Mouse (Mus musculus) adrenal gland, postnatal 36 days (tissue): Measurements from ENCODE around the gene Stoml2. TPM values are rescaled to one million over a fixed set of nuclear protein-coding genes. Genes with fewer than 3 reads are reported as not detected.

Experiments used
- DNase-seq, 2 experiments: peaks; one replicate each; pipeline ENCODE4 v3.0.0; 2021; ENCODE audit warnings: mixed read lengths in 1 of 2
- long read RNA-seq, 2 experiments: library from polyadenylated mRNA; stranded (forward); transcript quantifications; one replicate each; pipeline ENCODE4 v2.0.0; 2021; ENCODE audit warnings: borderline sequencing depth in 2 of 2
- total RNA-seq, 2 experiments: library from RNA; stranded (reverse); gene quantifications; 2 replicates each; pipeline ENCODE4 v1.2.3; 2021

Gene Stoml2
- 100 to 1,000 TPM; 191 to 261 TPM for total RNA-seq
- long read RNA-seq, experiment 1, transcript Stoml2-201 (10 exons, 1,874 nt) = major isoform, 272 of 339 reads
- long read RNA-seq, experiment 1, transcript Stoml2-206 (8 exons, 861 nt) = minor isoform, 9 of 339 reads
- long read RNA-seq, experiment 1, partial matches to known transcripts = 43 of 339 reads
- long read RNA-seq, experiment 1, other reads (novel, unspliced or antisense) = 15 of 339 reads
- long read RNA-seq, experiment 2, transcript Stoml2-201 (10 exons, 1,874 nt) = major isoform, 93 of 105 reads
- long read RNA-seq, experiment 2, partial matches to known transcripts = 4 of 105 reads
- long read RNA-seq, experiment 2, other reads (novel, unspliced or antisense) = 7 of 105 reads

DNA sequence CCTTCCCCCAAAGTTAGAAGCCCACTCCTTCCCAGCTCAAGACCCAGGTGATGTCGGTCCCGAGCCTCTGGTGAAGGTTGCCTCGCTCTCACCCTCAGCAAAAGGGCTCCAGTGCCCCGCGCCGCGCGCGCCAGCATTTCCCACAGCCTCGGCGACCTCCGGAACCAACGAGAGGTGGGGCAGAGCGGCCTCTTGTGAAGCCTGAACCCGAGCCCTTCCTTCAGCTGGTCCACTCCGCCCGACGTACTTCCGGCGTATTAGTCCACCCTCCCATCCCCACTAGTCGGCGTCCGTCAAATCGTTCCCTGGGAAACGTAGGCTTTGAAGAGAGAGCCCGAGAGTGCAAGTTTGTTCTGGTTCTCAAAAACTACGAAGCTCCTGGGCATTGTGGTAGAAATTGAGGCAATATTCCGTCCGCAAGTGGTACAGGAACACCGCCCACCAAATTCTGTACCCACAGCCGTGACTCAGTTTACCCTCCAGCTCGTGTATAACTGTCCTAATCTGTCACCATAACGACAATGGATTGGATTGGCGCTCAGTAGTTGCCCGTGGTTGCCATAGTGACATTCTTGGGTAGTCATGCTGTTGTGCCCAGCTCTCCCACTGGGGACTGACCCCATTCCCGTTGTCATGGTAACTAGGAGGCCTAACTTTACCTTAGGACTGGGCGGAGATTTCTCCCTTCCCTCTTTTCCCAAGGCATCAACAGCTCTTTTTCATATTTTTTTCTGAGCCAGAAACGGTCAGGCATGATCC is at the start of gene Stoml2:
Gene Stoml2, minus strand, starts transcription at position 474 of the 759 bp plus-strand sequence.
- peak; percentile 93 to 96 for DNase-seq

DNA sequence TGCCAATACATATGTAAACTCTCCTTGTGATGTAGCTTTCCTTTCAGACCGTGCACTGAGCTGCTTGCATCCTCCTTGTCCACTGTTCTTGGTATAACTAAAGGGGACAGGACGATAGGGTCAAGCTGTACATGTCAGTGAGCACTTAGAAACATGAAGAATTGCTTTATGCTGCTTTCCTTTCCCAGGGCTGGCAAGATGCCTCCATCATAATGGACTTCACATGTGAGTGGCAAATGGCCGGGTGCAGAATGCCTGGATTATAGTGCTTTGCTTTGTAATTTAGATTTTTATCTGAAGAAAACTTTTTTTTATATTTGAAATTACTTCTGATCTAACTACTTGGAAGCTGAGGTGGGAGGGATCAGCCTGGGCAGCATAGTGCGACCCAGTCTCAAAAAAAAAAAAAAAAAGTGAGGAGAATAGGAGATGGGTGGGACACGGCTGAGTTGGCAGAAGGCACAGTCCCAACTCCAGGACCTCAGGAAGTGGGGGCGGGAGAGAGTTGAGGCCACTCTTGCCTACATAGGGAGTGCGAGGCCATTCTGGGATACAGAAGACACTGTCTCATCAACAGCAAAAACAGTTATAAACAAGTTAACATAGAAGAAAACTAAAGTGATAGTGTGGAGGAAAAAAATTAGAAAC is 46.7 kb upstream of the Stoml2 start:
- peak in 1 of 2 experiments; percentile 37 for DNase-seq

DNA sequence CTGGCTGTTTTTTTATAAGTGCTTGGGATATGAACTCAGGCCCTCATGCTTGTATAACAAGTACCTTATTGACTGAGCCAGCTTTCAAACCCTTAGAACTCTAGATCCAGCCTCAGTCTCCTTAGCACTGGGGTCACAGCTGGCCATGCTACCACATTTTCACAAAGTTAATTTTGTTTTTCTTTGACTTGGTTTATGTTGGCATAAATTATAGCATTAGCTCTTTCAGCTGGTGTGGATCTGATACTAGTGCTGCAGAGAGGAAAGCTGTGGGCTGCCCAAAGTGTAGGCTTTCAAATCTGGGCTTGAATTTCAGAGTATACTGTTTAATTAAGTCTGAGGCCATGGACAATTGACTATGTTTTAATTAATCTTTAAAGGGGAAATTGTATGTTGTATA is 43.4 kb upstream of the Stoml2 start:
- DNase-seq = no peak

DNA sequence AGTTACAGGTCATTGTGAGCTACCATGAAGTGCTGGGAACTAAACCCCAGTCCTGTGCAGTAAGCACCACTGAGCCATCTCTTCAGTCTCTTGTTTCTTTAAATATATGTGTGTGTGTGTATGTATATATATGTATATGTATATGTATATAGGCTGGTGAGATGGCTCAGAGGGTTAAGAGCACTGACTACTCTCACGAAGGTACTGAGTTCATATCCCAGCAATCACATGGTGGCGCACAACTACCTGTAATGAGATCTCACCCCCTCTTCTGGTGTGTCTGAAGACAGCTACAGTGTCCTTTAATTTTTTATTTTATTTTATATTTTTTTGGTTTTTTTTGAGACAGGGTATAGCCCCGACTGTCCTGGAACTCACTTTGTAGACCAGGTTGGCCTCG is 34.0 kb upstream of the Stoml2 start:
- no peak for DNase-seq

DNA sequence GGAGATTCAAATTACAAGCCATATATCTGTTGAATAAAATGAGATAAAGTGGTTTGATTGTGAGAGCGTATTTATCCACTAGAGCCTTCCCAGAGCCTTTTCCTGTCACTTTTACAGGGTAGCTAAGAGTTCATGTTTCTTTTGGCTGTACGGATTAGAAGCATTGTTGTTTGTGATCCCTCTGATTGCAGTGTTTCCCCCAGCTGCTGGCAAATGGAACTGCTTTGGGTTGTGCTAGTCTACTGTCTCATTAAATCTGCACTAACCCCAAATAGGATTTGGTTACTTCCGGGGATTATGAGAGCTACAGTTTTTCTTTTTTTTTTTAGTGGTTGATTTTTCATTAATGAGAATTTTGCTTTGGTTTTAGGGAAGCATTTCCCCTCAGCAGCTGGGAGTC is 28.8 kb upstream of the Stoml2 start:
- no peak for DNase-seq

DNA sequence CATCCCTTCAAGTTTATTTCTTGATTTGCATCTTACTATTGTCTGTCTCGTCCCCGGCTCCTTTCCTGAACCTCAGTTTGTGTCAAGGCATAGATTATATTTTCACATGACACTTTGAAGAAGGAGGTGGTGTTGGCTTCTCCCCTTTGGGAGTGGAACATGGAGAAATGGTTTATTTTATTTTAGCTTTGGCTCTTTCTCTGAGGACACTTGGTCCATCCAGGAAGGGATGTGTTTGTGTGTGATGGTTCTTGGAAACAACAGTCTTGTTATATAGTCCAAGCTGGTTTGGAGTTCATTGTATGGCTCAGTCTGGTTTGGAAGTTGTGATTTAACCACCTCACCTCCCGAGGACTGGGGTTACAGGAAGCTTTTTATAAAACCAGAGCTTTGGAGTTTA is 28.2 kb upstream of the Stoml2 start:
- no peak for DNase-seq

DNA sequence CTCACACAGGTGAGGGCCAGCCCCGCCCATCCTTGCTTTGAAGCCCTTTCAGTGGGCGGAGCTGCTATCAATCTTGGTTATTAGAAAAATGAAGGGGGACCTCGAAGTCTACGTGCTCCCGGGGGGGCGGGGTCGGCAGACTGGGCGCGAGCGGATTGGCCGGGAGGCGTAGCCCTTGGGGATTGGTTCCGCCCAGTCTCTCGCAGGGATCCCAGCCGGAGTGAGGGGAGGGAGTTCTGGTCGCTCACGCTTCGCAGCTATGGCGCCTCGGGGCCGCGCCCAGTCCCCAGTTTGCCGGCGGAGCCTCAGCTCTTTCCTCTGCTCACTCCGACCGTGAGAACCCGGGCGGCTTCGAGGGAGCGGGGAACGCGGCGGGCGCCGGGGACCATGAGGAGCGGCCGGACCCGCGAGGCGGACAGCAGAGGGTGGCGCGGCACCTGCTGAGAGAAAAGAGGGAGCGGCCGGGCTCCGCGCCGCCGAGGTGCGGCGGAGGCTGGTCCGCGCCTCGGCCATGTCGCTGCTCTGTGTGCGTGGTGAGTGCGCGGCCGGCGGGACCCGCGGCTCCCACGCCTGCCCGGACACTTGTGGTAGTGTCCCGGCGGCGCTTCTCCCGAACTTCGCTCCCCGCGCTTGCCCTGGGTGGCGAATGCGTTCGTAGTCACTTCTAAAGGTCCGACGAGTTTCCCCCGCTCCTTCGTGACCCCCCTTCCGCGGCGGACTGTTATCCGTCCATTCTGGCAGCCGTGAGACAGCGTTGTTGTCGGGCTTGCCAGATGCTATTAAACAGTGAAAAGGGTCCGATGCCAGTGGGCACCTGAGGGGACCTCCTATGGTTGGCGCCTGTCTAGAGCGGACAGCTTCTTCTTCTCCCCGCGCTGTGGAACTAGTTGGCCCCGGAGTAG is 27.5 kb upstream of the Stoml2 start, which contains the start of gene Unc13b:
Gene Unc13b, plus strand, starts transcription at position 201 of the 902 bp plus-strand sequence.
- DNase-seq = peak; percentile 97 to 98

DNA sequence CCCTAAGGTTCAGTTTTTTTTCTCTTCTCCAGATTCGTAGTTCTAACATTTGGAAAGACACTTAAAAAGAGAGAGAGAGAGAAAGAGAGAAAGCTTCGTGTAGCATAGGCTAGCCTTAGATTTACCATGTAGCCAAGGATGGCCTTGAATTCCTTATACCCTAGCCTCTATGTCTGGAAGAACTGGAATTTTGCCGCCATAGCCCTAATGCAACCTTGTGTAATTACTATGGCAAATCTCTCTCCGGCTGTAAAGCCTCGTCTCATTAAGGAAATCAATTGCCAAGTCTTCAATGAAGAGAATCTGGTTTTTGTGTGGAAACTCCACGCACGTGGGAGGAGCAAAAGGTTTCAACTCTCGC is 26.9 kb upstream of the Stoml2 start:
- DNase-seq = no peak

DNA sequence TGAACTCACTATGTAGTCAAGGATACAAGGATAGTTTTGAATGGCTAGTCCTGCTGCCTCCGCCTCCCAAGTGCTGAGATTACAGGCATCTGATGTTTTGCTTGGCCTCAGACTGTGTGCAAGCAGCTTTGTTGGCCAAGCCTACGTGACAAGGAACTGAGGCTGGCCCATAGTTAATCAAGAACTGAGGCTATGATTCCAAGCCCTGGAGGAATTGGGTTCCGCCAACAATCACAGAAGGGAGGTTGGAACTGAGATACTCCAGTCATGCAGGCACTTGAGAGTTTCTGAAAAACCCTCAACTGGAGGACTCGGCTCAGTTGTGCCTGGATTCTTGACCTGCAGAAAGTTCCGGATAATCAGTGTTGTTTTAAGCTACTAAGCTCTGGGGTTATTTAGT is 26.1 kb upstream of the Stoml2 start:
- no peak for DNase-seq

DNA sequence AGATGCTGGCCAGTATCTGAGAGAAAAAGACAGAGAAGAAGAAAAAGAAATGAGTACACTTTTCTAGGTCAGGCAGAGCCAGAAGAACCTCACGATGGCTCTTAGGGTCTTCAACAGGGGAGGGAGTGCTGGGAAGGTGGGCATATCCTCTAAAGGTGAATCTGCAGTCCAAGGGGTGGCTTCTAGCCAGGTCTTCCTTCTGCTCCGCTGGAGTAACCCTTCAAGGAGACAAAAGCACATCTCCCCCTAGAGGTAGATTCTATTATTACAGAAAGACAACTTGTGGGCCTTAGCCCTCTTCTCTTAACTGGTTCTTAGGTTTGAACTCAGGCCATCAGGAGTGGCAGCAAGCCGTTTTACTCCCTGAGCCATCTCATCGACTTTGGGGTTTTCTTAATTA is 21.1 kb upstream of the Stoml2 start:
- peak in 1 of 2 experiments; percentile 52 for DNase-seq

DNA sequence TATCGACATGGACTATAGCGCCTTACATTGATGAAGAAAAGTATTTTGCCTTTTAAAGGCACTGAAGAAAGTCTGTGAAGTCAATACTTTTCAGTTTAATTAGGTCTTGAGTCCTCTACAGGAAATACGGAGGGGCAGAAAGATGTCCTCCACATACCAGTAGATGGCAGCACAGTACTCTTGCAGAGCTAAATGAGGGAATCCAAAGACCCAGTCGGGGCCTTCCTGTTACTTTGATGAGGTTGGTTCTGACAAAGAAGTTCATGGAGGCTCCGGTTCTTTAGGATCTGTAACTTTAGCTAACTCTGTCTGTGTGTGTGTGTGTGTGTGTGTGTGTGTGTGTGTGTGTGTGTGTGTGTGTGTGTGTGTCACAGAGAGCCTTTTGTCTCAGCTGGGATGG is 15.7 kb upstream of the Stoml2 start:
- DNase-seq = peak; percentile 61 to 80

DNA sequence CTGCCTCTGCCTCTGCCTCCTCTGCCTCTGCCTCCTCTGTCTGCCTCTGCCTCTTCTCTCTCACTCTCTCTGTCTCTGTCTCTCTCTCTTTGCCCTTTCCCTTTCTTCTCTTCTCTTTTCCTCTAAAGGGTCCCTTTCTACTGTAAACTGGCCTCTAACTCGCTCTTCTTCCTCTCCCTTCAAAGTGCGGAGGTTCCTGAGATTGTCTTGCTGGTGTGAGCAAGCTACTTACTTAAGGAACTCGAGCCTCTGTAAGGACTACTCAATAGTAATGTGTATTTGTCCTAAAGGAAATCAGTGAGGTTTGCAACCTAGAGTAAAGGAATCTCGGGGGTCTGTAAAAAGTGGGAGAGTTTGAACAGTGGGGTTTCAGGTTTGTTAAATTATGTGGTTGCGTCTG is 15.1 kb upstream of the Stoml2 start:
- DNase-seq = no peak

DNA sequence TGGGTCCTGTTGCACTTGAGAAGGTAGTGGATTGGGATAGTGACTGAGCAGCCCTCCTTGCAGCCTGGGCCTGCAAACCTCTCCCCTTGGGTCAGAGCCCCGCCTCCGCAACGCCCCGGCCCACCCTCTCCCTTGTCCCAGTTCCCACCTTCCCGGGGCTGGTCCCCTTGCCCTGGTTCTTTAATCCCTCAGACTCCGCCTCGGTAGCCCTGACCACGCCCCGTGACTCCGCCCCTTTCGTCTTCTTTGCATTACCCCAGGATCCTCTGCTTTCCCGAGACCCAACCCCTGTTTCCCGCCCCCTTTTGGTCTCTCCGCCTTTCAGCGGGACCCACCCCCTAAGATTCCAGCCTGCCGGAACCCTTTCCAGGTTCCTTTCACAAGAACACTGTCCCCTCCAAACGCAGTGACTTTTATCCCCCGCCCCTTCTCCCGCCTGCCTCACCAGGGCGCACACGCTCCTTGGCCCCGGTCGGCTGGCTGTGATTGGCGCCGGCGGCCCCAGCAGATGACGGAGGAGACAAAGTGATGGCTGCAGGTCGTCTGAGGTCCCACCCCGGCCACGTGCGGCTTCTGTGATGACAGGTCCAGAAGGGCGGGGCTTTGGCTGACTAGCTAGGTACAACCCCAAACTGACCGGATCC is 14.3 kb upstream of the Stoml2 start, which contains the start of gene Fam214b:
Gene Fam214b, minus strand, starts transcription at position 562 of the 644 bp plus-strand sequence.
- peak; percentile 100 for DNase-seq

DNA sequence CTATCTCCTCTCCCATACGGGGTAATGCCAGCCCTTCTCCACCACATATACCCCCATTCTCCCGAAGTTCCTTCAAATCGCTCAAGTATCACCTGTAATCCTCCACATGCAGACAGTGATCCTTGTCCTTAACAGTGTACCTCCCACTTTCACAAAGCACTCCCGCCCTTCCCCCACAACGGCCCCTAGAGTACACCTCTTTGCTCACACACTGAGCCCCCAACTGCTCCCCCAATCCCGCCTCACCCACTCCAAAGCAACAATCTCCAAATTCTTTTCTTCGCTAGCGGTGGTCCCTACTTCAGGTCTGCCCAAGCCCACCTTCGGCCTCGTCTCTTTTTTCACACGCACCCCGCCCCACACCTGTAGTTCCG is 13.8 kb upstream of the Stoml2 start:
- peak in 1 of 2 experiments; percentile 20 for DNase-seq

DNA sequence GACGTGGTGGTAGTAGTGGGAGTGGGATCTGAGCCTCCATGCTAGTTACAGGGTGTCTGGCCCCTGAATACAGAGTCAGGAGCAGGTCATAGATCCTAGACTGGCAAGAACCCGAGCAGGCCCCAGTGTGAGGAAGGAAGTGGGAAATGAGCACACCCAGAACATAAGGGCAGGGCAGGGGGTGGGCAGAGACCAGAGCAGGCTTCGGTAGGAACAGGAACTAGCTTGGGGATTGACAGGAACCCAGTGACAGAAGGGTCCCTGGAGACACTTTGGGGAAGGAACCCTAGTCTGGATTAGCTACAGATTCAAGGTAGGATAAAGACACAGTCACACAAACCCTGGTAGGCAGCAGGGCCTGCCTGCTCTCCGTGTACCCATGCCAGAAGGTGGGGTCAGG is 13.2 kb upstream of the Stoml2 start:
- DNase-seq = peak in 1 of 2 experiments; percentile 47

DNA sequence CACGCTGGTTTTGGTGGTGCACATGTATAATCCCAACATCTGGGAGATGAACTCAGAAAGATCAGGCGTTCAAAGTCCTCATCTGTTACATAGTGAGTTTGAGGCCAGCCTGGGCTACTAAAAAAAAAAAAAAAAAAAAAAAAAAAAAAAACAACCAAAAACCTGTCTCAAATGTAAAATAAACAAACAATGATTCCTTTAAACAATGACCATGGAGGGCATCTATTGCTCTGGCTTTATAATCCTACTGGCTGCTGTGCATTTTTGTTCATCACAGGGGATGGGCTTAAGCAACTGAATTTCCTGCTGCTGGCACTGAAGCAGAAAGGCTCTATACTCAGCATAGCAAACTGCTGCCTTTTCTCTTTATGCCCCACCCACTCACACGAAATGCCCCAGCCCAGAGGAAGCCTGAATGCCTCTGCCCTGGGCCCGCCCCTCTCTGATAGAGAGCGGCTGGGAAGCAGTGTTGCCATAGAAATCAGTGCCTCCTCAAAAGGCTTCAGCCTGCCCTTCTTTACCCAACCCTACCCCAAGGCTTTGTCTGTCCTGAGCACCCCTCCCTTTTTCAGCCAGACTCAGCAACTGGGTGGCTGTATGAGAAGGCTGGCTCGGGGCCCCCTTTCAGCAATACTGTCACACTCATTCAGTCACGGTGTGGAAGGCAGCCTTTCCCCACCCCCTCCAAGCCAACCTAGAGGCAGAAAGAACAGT is 12.3 kb upstream of the Stoml2 start:
- peak; percentile 75 to 82 for DNase-seq

DNA sequence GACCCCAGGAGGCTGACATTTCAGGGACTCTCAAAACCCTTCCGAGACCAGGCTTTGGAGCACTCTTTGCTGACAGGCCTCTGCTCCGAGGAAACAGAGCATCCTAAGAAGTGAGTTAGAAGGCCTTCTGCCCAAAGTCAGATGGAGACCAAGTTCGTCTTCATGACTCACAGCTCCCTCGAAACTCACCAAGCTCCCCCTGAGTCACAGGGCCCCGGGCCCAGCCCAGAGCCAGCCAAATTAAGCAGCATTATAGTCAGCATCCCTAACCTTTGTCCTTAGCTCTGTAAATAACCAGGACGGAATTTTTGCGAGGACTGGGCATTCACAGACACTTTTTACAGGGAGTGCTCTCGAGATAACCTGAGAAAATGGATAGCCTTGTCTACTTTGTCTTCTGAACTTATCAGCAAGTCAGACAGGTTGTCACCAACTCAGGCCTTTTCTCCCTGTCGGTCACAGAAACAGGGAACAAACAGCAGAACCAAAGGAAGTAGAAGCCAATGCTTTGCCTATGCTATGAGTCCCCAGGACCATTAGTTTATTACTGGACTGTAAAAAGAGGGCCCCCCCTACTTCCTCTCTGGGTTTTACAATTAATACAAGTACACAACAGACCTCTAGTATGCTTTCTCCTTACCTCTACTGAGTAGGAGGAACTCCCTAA is 9.5 kb upstream of the Stoml2 start:
- DNase-seq = peak; percentile 57 to 73

DNA sequence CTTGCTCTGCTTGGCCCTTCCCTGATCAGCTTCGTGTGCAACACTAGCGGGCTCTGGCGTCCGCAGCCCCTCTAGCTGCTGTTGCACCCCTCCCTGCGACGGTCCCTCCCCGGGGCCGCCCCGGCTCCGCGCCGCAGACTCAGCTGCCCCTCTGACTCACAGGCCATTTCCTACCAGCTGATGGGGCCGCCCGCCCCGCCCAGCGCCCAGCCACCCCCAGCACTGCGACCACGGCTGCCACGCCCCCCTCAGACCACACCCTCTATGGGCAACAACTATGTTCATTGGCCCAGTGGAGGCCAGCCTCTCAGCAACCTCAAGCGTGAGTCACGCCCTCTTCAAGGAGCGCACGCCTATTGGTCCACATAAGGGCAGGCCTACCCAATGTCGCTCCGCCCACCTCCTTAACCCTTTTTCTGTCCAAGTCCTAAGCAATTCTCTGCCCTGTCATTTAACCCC is 8.6 kb upstream of the Stoml2 start:
- DNase-seq = peak; percentile 99

DNA sequence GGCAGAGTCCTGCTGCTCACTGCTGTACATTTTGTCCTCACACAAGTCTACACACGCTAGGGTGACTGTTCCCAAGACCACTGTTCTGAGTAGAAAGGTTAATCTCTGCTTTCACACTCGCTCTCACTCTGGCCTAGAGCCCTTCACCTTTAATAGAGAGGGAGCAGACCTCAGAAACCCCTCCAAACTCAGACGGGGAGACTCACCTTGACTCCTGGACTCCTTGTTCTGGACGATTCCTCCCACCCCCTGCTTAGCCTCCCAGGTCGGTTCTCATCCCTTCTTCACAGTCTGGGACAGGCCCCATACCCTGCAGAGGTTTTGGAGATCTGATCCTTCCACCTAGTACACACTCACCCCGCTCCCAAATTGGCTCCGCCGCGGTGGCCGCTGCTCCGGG is 8.1 kb upstream of the Stoml2 start:
- DNase-seq = no peak
